Mouse (Mus musculus) thymus, adult 2 months (tissue): ENCODE data around the gene Shisal2b. TPM values are rescaled to one million over a fixed set of nuclear protein-coding genes. Genes with fewer than 3 reads are reported as not detected.
"Not testable (repeated sequence)": the region's sequence is repeated elsewhere in the genome, so short reads cannot be mapped to it uniquely, and the experiment has no call there.

ENCODE experiments used
- DNase-seq: peaks from one replicate; pipeline ENCODE4 v3.0.0; 2021
- H3K27ac ChIP-seq: fragments of 200-500 bp; 2 replicates; pipeline ENCODE4 v1.5.1; 2012; ENCODE audit warnings: low read length, control low read depth; ENCODE audit not compliant: control insufficient read depth, insufficient read depth
- H3K27me3 ChIP-seq: fragments of 200-500 bp; 2 replicates; pipeline ENCODE4 v1.6.1; 2012; ENCODE audit warnings: mild to moderate bottlenecking, low read length, moderate library complexity, mixed read lengths; ENCODE audit not compliant: control insufficient read depth, insufficient read depth
- H3K36me3 ChIP-seq: fragments of 200-500 bp; 2 replicates; pipeline ENCODE4 v1.6.1; 2012; ENCODE audit warnings: mild to moderate bottlenecking, low read length, moderate library complexity; ENCODE audit not compliant: control insufficient read depth, insufficient read depth
- H3K4me1 ChIP-seq: fragments of 200-500 bp; replicated peaks from 2 replicates; pipeline ENCODE4 v1.6.1; 2012; ENCODE audit warnings: low read length; ENCODE audit not compliant: control insufficient read depth, insufficient read depth
- H3K4me3 ChIP-seq: fragments of 200-500 bp; 2 replicates; pipeline ENCODE4 v1.5.1; 2012; ENCODE audit warnings: mild to moderate bottlenecking, low read length, control low read depth, moderate library complexity; ENCODE audit not compliant: control insufficient read depth, insufficient read depth
- CTCF ChIP-seq: fragments of 200-500 bp; IDR thresholded peaks from 2 replicates; pipeline ENCODE4 v1.5.1; 2012; ENCODE audit warnings: mild to moderate bottlenecking, control low read depth, low read length, moderate library complexity, borderline replicate concordance; ENCODE audit not compliant: control insufficient read depth, poor library complexity, insufficient read depth; ENCODE audit errors: extremely low read depth
- POLR2A ChIP-seq: fragments of 200-500 bp; IDR thresholded peaks from 2 replicates; pipeline ENCODE4 v1.6.1; 2012; ENCODE audit warnings: mild to moderate bottlenecking, low read length, control low read depth, moderate library complexity; ENCODE audit not compliant: control insufficient read depth, poor library complexity, insufficient read depth; ENCODE audit errors: extremely low read depth
- WGBS: fragments of 180-500 bp; shearing (Covaris S2); methylation state at CpG from one replicate; pipeline ENCODE4 v1.1.7; 2018; 5-methylcytosine and 5-hydroxymethylcytosine counted together
- polyA plus RNA-seq: library from polyadenylated mRNA; depleted of rRNA; stranded (reverse); fragments of >200 nt; gene quantifications from 2 replicates; pipeline ENCODE4 v1.2.3, GENCODE M21; 2012; rRNA removed

Shisal2b gene
- not detected in 2 replicates for polyA plus RNA-seq

GRCm38 (mm10) chr13:104863127-104863979, at the start of gene Shisal2b:
Gene Shisal2b (minus strand): TSS chr13:104863893.
- Histone ChIP-seq H3K36me3 (no peaks in the 10 kb centered on the region), H3K27me3 (no peaks in the 10 kb centered on the region; the same call in 1 of the 2 replicates), H3K4me1 (0 out of 2 replicates have a peak, but pooled peaks cover 6% of the 10 kb centered on the region), H3K27ac (no peak within 1 kb of the TSS), H3K4me3 (peak within 1 kb of the TSS; percentile 47)
- no peak for TF ChIP-seq POLR2A
- TF ChIP-seq CTCF, result no peak
- peak; percentile 17 for DNase-seq
- WGBS, result 5% methylated on average over 38 of the region's 38 CpGs

GRCm38 (mm10) chr13:104911626-104912025, 47.9 kb upstream of the Shisal2b start:
- H3K4me3 ChIP-seq, H3K36me3 ChIP-seq, H3K27ac ChIP-seq, H3K4me1 ChIP-seq, H3K27me3 ChIP-seq, DNase-seq: not testable (repeated sequence)
- WGBS, result 93% methylated on average over 5 of the region's 5 CpGs

GRCm38 (mm10) chr13:104911006-104911405, 47.3 kb upstream of the Shisal2b start:
- DNase-seq, H3K27me3 ChIP-seq, H3K36me3 ChIP-seq, H3K4me3 ChIP-seq, H3K4me1 ChIP-seq, H3K27ac ChIP-seq: not testable (repeated sequence)
- WGBS, result 95% methylated on average over 1 of the region's 1 CpGs

GRCm38 (mm10) chr13:104908691-104909090, 45.0 kb upstream of the Shisal2b start:
- Histone ChIP-seq H3K4me3 (no peak overlapping the region), H3K27ac (no peak overlapping the region), H3K27me3 (no peaks in the 10 kb centered on the region), H3K36me3 (no peaks in the 10 kb centered on the region), H3K4me1 (no peaks in the 10 kb centered on the region)
- no peak for DNase-seq
- TF ChIP-seq POLR2A (no peak), CTCF (no peak)
- WGBS, result 89% methylated on average over 7 of the region's 7 CpGs

GRCm38 (mm10) chr13:104894771-104895170, 31.1 kb upstream of the Shisal2b start:
- Histone ChIP-seq H3K36me3 (no peaks in the 10 kb centered on the region), H3K4me1 (no peaks in the 10 kb centered on the region), H3K4me3 (no peak overlapping the region), H3K27ac (no peak overlapping the region), H3K27me3 (no peaks in the 10 kb centered on the region)
- WGBS, result 96% methylated on average over 1 of the region's 1 CpGs
- no peak for TF ChIP-seq POLR2A
- TF ChIP-seq CTCF, result no peak
- DNase-seq, result no peak

- H3K4me3 ChIP-seq, result no peak overlapping the region
- no peaks in the 10 kb centered on the region for H3K27me3 ChIP-seq
- no peaks in the 10 kb centered on the region for H3K36me3 ChIP-seq
- no peak overlapping the region for H3K27ac ChIP-seq
- DNase-seq, result no peak
- no peaks in the 10 kb centered on the region for H3K4me1 ChIP-seq
- WGBS, result 79% methylated on average over 4 of the region's 4 CpGs
- no peak for TF ChIP-seq CTCF
- TF ChIP-seq POLR2A, result no peak
Measured at GRCm38 (mm10) chr13:104892337-104892736, 28.6 kb upstream of the Shisal2b start.
